Mouse (Mus musculus) small intestine, adult 2 months (tissue): ENCODE results near the gene Lama2. TPM values are rescaled to one million over a fixed set of nuclear protein-coding genes. Genes with fewer than 3 reads are reported as not detected.

Experiments
- H3K27ac ChIP-seq: fragments of 200-500 bp; 2 replicates; pipeline ENCODE4 v1.5.1; 2012; ENCODE audit warnings: low read depth, low read length, control low read depth, inconsistent platforms; ENCODE audit not compliant: insufficient read depth
- H3K27me3 ChIP-seq: fragments of 200-500 bp; 2 replicates; pipeline ENCODE4 v1.6.1; 2012; ENCODE audit warnings: mild to moderate bottlenecking, moderate library complexity, low read length, inconsistent platforms; ENCODE audit not compliant: control insufficient read depth, insufficient read depth
- H3K36me3 ChIP-seq: fragments of 200-500 bp; 2 replicates; pipeline ENCODE4 v1.6.1; 2012; ENCODE audit warnings: mild to moderate bottlenecking, low read length, control low read depth, inconsistent platforms; ENCODE audit not compliant: control insufficient read depth, insufficient read depth
- H3K4me1 ChIP-seq: fragments of 200-500 bp; 2 replicates; pipeline ENCODE4 v1.6.1; 2012; ENCODE audit warnings: low read length, inconsistent platforms, mixed read lengths; ENCODE audit not compliant: control insufficient read depth, insufficient read depth, insufficient read length
- H3K4me3 ChIP-seq: fragments of 200-500 bp; 2 replicates; pipeline ENCODE4 v1.5.1; 2012; ENCODE audit warnings: low read depth, mild to moderate bottlenecking, control low read depth, inconsistent platforms, low read length, moderate library complexity
- CTCF ChIP-seq: fragments of 200-500 bp; IDR thresholded peaks from 2 replicates; pipeline ENCODE4 v1.5.1; 2012; ENCODE audit warnings: low read depth, mild to moderate bottlenecking, control low read depth, inconsistent platforms, low read length, moderate library complexity, mixed read lengths; ENCODE audit not compliant: insufficient replicate concordance, insufficient read length; ENCODE audit errors: extremely low read depth
- POLR2A ChIP-seq: fragments of 200-500 bp; IDR thresholded peaks from 2 replicates; pipeline ENCODE4 v1.6.1; 2012; ENCODE audit warnings: low read depth, mild to moderate bottlenecking, control low read depth, inconsistent platforms, low read length, moderate library complexity
- WGBS: fragments of 180-500 bp; shearing (Covaris S2); methylation state at CpG from one replicate; pipeline ENCODE4 v1.1.7; 2018; 5-methylcytosine and 5-hydroxymethylcytosine counted together
- polyA plus RNA-seq: library from polyadenylated mRNA; depleted of rRNA; stranded (reverse); fragments of >200 nt; gene quantifications from 2 replicates; pipeline ENCODE4 v1.2.3, GENCODE M21; 2012

Gene Lama2
- polyA plus RNA-seq, 1 experiment = 1.7 TPM

- no peak overlapping the region for H3K27ac ChIP-seq
- TF ChIP-seq POLR2A (no peak), CTCF (no peak)
- 85% methylated on average over 2 of the region's 2 CpGs for WGBS
- H3K4me3 ChIP-seq = no peak overlapping the region
- H3K4me1 ChIP-seq = no peaks in the 10 kb centered on the region
- H3K36me3 ChIP-seq = no peaks in the 10 kb centered on the region
- H3K27me3 ChIP-seq = no peaks in the 10 kb centered on the region
Observed at GRCm38 (mm10) chr10:27077113-27077512, 542.4 kb downstream of the Lama2 start.

DNA sequence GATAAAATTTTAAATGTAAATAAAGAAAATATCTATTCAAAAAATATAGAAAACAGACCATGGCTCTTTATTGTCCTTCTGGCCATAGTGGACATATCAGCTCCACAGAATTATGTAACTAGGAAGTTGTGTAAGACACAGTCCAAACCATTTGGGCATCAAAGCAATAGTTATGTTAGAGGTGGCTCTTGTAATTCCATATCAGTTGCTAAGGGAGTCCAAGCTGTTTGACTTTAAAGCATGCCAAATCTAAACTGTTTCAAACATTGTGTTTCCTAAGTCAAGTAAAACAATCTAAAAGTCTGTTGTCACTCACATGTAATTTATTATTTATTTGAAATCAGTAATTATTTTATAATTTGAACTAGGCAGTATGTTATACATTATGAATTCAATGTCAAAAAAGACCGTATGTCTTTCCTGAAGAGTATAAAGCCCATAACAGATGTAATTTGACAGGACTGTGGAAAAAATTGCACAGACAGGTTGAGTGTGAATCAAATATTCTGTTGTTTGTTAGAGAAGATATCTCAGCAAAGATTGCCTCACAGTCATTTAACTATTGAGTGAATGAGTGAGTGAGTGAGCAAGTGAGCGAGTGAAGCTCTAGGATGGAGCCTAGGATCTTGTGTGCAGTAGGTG, 550.6 kb downstream of the Lama2 start:
- Histone ChIP-seq H3K27ac (no peak overlapping the region), H3K4me3 (no peak overlapping the region), H3K27me3 (no peaks in the 10 kb centered on the region), H3K36me3 (no peaks in the 10 kb centered on the region), H3K4me1 (no peaks in the 10 kb centered on the region)
- WGBS = 78% methylated on average over 2 of the region's 2 CpGs
- TF ChIP-seq CTCF (no peak), POLR2A (no peak)

GRCm38 (mm10) chr10:27063671-27064070, 555.9 kb downstream of the Lama2 start:
- H3K27ac ChIP-seq = no peak overlapping the region
- 58% methylated on average over 4 of the region's 4 CpGs for WGBS
- H3K27me3 ChIP-seq = no peaks in the 10 kb centered on the region
- H3K4me3 ChIP-seq = no peak overlapping the region
- no peaks in the 10 kb centered on the region for H3K4me1 ChIP-seq
- H3K36me3 ChIP-seq = no peaks in the 10 kb centered on the region
- TF ChIP-seq POLR2A (no peak), CTCF (no peak)

DNA sequence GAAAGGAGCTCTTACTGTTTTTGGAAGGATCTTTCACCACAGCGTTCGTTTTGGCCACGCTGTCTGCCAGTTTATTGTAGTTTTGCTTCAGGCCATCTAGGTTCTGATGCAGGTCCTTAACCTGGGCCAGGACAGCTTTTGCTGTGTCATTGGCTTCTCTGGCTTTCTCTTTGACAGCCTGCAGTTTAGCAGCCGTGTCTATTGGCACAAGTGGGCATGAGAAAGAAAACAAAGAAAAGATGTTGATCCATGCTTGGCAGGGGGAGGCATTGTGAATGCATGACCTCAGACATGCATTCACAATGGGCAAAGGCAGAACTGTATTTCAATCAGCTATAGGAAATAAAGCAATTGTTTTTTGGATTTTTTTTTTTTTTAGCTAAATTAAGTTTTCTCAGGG, 565.1 kb downstream of the Lama2 start:
- Histone ChIP-seq H3K27ac (no peak overlapping the region), H3K4me3 (no peak overlapping the region), H3K36me3 (no peaks in the 10 kb centered on the region), H3K27me3 (no peaks in the 10 kb centered on the region), H3K4me1 (no peaks in the 10 kb centered on the region)
- TF ChIP-seq POLR2A = no peak
- no peak for TF ChIP-seq CTCF
- 76% methylated on average over 4 of the region's 4 CpGs for WGBS

GRCm38 (mm10) chr10:27047196-27047595, 572.4 kb downstream of the Lama2 start:
- 74% methylated on average over 2 of the region's 2 CpGs for WGBS
- no peak for TF ChIP-seq CTCF
- TF ChIP-seq POLR2A = no peak

GRCm38 (mm10) chr10:27041812-27042211, 577.7 kb downstream of the Lama2 start:
- H3K36me3 ChIP-seq = no peaks in the 10 kb centered on the region
- H3K4me1 ChIP-seq = no peaks in the 10 kb centered on the region
- H3K27ac ChIP-seq = no peak overlapping the region
- no peak for TF ChIP-seq CTCF
- no peak for TF ChIP-seq POLR2A
- 16% methylated on average over 1 of the region's 1 CpGs for WGBS
- H3K27me3 ChIP-seq = no peaks in the 10 kb centered on the region
- no peak overlapping the region for H3K4me3 ChIP-seq

More at GRCm38 (mm10) chr10:27047196-27047595, 572.4 kb downstream of the Lama2 start:
- Histone ChIP-seq H3K27me3 (no peaks in the 10 kb centered on the region), H3K4me1 (no peaks in the 10 kb centered on the region), H3K36me3 (no peaks in the 10 kb centered on the region), H3K27ac (no peak overlapping the region), H3K4me3 (no peak overlapping the region)

DNA sequence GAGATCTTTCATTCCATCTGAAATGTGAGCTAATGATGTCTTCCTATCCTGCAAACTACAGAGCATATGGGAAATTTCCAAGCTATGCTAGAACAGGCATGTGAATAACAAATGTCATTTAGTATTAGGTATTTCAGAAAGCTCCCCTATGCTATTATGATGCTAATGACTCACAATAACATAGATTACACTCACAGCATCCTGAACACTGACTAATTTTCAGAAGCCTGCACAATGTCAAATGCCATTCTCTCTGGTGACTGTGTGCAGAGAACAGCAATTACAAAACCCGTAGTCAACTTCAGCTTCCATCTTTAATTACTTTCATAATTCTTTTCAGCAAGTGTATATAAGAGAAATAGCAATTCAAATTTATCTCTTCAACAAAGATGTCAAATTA, 596.9 kb downstream of the Lama2 start:
- H3K36me3 ChIP-seq = no peaks in the 10 kb centered on the region
- H3K4me1 ChIP-seq = no peaks in the 10 kb centered on the region
- TF ChIP-seq POLR2A (no peak), CTCF (no peak)
- H3K27ac ChIP-seq = no peak overlapping the region
- WGBS = 84% methylated on average over 1 of the region's 1 CpGs
- no peak overlapping the region for H3K4me3 ChIP-seq
- no peaks in the 10 kb centered on the region for H3K27me3 ChIP-seq
